Mouse (Mus musculus) embryonic fibroblast, embryonic 13.5 days (primary cell): Measurements from ENCODE around the gene Polr2a. TPM values are rescaled to one million over a fixed set of nuclear protein-coding genes. Genes with fewer than 3 reads are reported as not detected.

ENCODE experiments used
- H3K27ac ChIP-seq: 2 replicates; pipeline ENCODE4 v1.5.1; 2012; ENCODE audit warnings: low read length, control low read depth, inconsistent platforms; ENCODE audit not compliant: insufficient read depth
- H3K4me1 ChIP-seq: 2 replicates; pipeline ENCODE4 v1.6.1; 2011; ENCODE audit warnings: low read length; ENCODE audit not compliant: control insufficient read depth, insufficient read depth
- H3K4me3 ChIP-seq: 2 replicates; pipeline ENCODE4 v1.5.1; 2011; ENCODE audit warnings: mild to moderate bottlenecking, control low read depth, low read length; ENCODE audit not compliant: insufficient read depth
- CTCF ChIP-seq: IDR thresholded peaks from 2 replicates; pipeline ENCODE4 v1.5.1; 2011; ENCODE audit warnings: mild to moderate bottlenecking, control low read depth, low read length, moderate library complexity, borderline replicate concordance; ENCODE audit not compliant: insufficient read depth
- POLR2A ChIP-seq: IDR thresholded peaks from 2 replicates; pipeline ENCODE4 v1.6.1; 2011; ENCODE audit warnings: low read depth, mild to moderate bottlenecking, control low read depth, low read length, moderate library complexity
- polyA plus RNA-seq: library from polyadenylated mRNA; stranded (reverse); fragments of >200 nt; gene quantifications from 2 replicates; pipeline ENCODE4 v1.2.4, GENCODE M21; 2011; ENCODE audit warnings: low read depth; ENCODE audit not compliant: missing spikeins, insufficient read length

The Polr2a gene
- polyA plus RNA-seq, 1 experiment, result 90.9 TPM

- TF ChIP-seq CTCF (no peak), POLR2A (no peak)
- Histone ChIP-seq H3K27ac (no peak overlapping the region), H3K4me3 (no peak overlapping the region), H3K4me1 (no peaks in the 10 kb centered on the region)
Measured at GRCm38 (mm10) chr11:69698574-69698973, 59.9 kb downstream of the Polr2a start.

GRCm38 (mm10) chr11:69697396-69697795, 61.0 kb downstream of the Polr2a start:
- Histone ChIP-seq H3K27ac (no peak overlapping the region), H3K4me3 (no peak overlapping the region), H3K4me1 (no peaks in the 10 kb centered on the region)
- TF ChIP-seq POLR2A, result no peak
- no peak for TF ChIP-seq CTCF

GRCm38 (mm10) chr11:69695361-69696181, 62.9 kb downstream of the Polr2a start, which contains the start of the genes Tnfsf12 and Tnfsfm13:
Tnfsf12 (minus strand) TSS chr11:69695849.
Tnfsfm13 (minus strand) TSS chr11:69696098.
- Histone ChIP-seq H3K27ac (peak within 1 kb of the TSS; percentile 64), H3K4me3 (peak within 1 kb of the TSS; percentile 50), H3K4me1 (no peaks in the 10 kb centered on the region)
- no peak for TF ChIP-seq CTCF
- peak; percentile 76 for TF ChIP-seq POLR2A

GRCm38 (mm10) chr11:69695046-69695360, 63.4 kb downstream of the Polr2a start:
- no peaks in the 10 kb centered on the region for H3K4me1 ChIP-seq
- TF ChIP-seq POLR2A (no peak; the same call in 1 of the 2 replicates), CTCF (no peak)
- H3K27ac ChIP-seq, result no peak overlapping the region
- H3K4me3 ChIP-seq, result peak overlapping the region; percentile 50

GRCm38 (mm10) chr11:69693421-69693965, 64.9 kb downstream of the Polr2a start:
- TF ChIP-seq POLR2A, result no peak
- TF ChIP-seq CTCF, result no peak
- H3K4me1 ChIP-seq, result no peaks in the 10 kb centered on the region
- no peak overlapping the region for H3K27ac ChIP-seq
- H3K4me3 ChIP-seq, result no peak overlapping the region

GRCm38 (mm10) chr11:69692863-69693262, 65.6 kb downstream of the Polr2a start:
- TF ChIP-seq CTCF (no peak), POLR2A (no peak)
- Histone ChIP-seq H3K4me1 (no peaks in the 10 kb centered on the region), H3K4me3 (no peak overlapping the region), H3K27ac (no peak overlapping the region)

GRCm38 (mm10) chr11:69692196-69692811, 66.1 kb downstream of the Polr2a start:
- H3K27ac ChIP-seq, result no peak overlapping the region
- no peak for TF ChIP-seq POLR2A
- TF ChIP-seq CTCF, result no peak
- H3K4me1 ChIP-seq, result no peaks in the 10 kb centered on the region
- no peak overlapping the region for H3K4me3 ChIP-seq

- TF ChIP-seq POLR2A, result no peak
- Histone ChIP-seq H3K4me1 (peaks cover 3% of the 10 kb centered on the region; the same call in 1 of the 2 replicates), H3K4me3 (no peak overlapping the region), H3K27ac (no peak overlapping the region)
Measured at GRCm38 (mm10) chr11:69689891-69690290, 68.5 kb downstream of the Polr2a start.

GRCm38 (mm10) chr11:69687061-69687460, 71.4 kb downstream of the Polr2a start:
- H3K4me1 ChIP-seq, result peaks cover 10% of the 10 kb centered on the region
- no peak overlapping the region for H3K27ac ChIP-seq
- TF ChIP-seq POLR2A, result no peak
- no peak for TF ChIP-seq CTCF
- H3K4me3 ChIP-seq, result no peak overlapping the region

GRCm38 (mm10) chr11:69686377-69686776, 72.1 kb downstream of the Polr2a start:
- no peak overlapping the region for H3K27ac ChIP-seq
- TF ChIP-seq POLR2A (no peak), CTCF (no peak)
- no peak overlapping the region for H3K4me3 ChIP-seq
- H3K4me1 ChIP-seq, result peaks cover 10% of the 10 kb centered on the region
